Mouse (Mus musculus) C2C12 (cell line): ENCODE results near the gene Psme2.

Experiments
- CEBPB ChIP-seq: IDR thresholded peaks from one replicate; pipeline ENCODE4 v1.6.1; 2011; ENCODE audit warnings: low read depth, mild to moderate bottlenecking, control low read depth, moderate library complexity
- CTCF ChIP-seq: IDR thresholded peaks from one replicate; pipeline ENCODE4 v1.5.1; 2011; ENCODE audit not compliant: control insufficient read depth, insufficient read depth, insufficient read length
- FOSL1 ChIP-seq: IDR thresholded peaks from one replicate; pipeline ENCODE4 v1.8.0; 2011; ENCODE audit warnings: mild to moderate bottlenecking, low read length; ENCODE audit not compliant: poor library complexity, insufficient read depth, severe bottlenecking
- MAX ChIP-seq: IDR thresholded peaks from one replicate; pipeline ENCODE4 v1.6.1; 2011; ENCODE audit warnings: mild to moderate bottlenecking, control low read depth
- MYOD1 ChIP-seq: IDR thresholded peaks from one replicate; pipeline ENCODE4 v1.6.1; 2011; ENCODE audit warnings: low read depth; ENCODE audit not compliant: control insufficient read depth, insufficient read length
- USF1 ChIP-seq: IDR thresholded peaks from one replicate; pipeline ENCODE4 v1.6.1; 2011; ENCODE audit warnings: low read depth, mild to moderate bottlenecking, control low read depth, moderate library complexity

DNA sequence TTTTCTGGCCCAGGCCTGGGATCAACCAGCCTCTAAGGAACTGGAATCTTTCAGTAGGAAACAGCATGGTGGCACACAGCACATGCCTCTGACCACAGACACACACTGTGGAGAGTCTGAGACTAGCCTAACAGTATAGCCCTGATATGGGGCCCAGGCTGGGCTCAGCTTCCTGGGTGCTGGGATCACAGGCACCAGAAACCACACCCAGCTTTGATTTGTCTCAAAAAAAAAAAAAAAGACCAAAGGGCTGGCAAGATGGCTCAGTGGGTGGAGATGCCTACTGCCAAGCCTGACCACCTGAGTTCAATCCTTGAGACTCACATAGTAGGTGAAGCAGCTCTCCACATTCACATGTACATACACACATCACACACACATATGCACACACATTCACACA lies 36.3 kb downstream of the Psme2 start:
- no peak for TF ChIP-seq CTCF
- no peak for TF ChIP-seq MAX
- TF ChIP-seq USF1, result no peak
- no peak for TF ChIP-seq CEBPB
- TF ChIP-seq MYOD1, result no peak
- no peak for TF ChIP-seq FOSL1
